Mouse (Mus musculus): Measurements from ENCODE around the gene Hook2. TPM values are rescaled to one million over a fixed set of nuclear protein-coding genes. Genes with fewer than 3 reads are reported as not detected.

The Hook2 gene
- total RNA-seq, 2 experiments from 2014 or later = 8.1 to 9.5 TPM

GRCm38 (mm10) chr8:85026670-85027515 lies 36.5 kb downstream of the Hook2 start, which contains the start of gene Trir:
Gene Trir, plus strand, starts transcription at chr8:85026823.
- DNase-seq (ENCODE audit: low spot score in 2 of 2) = peak; percentile 93 to 97

DNA sequence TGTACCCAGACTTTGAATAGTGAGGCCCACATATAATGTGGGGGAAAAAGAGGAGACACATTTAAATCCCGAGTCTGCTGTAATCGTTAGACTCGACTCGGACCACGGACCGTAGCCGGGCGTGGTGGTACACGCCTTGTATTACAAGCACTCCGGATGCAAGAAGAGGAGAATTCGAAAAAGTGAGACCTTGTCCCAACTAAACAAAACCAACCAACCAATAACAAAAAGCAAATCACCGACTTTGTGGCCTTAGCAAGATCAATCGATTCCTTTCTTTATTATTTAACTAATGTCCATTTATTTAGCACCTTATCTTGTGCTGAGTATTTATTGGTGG lies 37.1 kb downstream of the Hook2 start:
- no peak for DNase-seq (ENCODE audit: low spot score in 2 of 2)

DNA sequence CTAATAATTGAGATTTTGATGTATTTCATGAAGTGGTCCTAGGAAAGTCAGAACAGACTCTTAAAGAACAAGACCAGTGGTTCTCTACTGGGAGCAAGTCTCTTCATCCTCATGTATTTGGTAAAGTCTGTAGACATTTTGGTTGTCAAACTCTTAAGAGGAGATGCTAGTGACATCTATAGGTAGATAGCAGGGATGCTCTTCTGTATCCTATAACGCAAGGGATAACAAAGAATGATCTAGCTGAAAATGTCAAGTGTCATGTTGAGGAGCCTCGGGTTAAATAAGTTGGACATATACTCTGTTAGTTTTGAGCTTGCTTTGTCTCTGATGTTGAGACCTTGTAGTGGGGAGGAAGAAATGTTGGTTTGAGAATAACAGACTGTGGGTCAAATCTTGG lies 37.5 kb downstream of the Hook2 start:
- no peak for DNase-seq (ENCODE audit: low spot score in 2 of 2)

- no peak for DNase-seq (ENCODE audit: low spot score in 2 of 2)
These were observed 38.9 kb downstream of the Hook2 start for GRCm38 (mm10) chr8:85029271-85029670.

- DNase-seq (ENCODE audit: low spot score in 2 of 2) = no peak
These were observed 42.4 kb downstream of the Hook2 start for GRCm38 (mm10) chr8:85032622-85033311.

DNA sequence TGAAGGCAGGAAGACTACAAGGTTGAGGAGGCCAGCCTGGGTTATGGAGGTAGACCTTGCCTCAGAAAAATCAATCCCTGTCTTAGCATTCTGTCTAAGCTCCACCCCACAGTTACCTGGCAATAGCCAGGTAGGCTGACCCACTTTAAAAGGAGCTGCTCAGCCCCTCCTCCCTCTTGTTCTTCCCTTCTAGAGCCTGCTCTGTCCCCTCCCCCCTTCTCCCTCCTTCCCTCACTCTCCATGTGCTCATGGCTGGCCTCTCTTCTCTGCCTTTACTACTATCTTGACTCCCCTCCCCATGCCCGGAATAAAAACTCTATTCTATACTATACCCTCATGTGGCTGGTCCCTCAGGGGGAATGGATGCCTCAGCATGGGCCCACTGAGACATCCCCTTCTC lies 43.5 kb downstream of the Hook2 start:
- DNase-seq (ENCODE audit: low spot score in 2 of 2) = no peak

GRCm38 (mm10) chr8:85034764-85035163 lies 44.4 kb downstream of the Hook2 start:
- peak in 1 of 2 experiments; percentile 77 for DNase-seq (ENCODE audit: low spot score in 2 of 2)

GRCm38 (mm10) chr8:85035165-85035727 lies 44.8 kb downstream of the Hook2 start:
- no peak for DNase-seq (ENCODE audit: low spot score in 2 of 2)

- DNase-seq (ENCODE audit: low spot score in 2 of 2) = no peak
These were observed 45.4 kb downstream of the Hook2 start for GRCm38 (mm10) chr8:85035728-85036310.

DNA sequence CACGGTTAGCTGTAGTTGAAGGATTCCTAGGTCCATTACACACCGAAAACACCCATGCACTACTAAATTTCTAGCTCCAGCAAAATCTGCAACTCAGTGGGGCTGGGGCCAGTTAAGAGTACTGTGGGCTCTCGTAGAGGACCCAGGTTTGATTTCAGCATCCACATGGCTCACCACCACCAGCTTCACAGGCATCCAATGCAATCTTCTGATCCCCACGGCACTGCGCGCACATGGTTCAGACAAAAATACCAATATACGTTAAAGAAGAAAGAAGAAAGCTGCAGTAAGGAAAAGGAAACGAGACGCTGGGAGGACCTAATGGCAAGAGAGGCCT lies 45.9 kb downstream of the Hook2 start:
- DNase-seq (ENCODE audit: low spot score in 2 of 2) = no peak

DNA sequence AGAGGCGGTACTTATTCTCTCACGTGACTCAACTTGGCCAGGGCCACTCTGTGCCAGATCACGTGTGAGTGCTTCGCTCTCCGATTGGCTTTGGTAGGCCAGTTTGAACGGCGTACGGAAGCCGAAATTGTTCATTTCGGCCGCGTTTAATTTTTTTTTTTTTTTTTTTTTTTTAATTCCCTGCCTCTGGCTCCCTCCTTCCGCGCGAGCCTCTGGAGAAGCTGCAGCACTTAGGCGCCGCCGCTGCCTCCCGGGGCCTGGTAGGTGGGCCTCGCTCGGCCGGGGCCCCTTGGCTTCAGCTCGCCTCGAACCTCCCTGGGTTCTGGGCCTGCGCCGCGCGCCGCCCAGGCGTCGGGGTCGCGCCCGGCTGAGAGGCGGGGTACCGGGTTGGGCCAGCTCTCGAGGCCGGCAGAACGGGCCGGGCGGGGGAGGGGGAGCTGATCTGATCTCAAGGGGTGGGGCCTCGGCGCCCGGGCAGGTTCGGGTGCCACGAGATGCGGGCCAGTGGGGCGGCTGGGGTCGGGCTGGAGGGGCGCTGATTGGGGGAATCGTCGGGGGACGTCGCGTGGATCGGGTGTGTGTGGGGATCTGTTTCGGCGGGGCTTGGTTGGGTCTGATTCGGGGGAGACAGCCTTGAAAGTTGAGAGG lies 46.4 kb downstream of the Hook2 start, which contains the start of gene Tnpo2:
TSS of gene Tnpo2 (plus strand) at position 198 of the 648 bp plus-strand sequence.
- DNase-seq (ENCODE audit: low spot score in 2 of 2) = peak; percentile 90 to 97

GRCm38 (mm10) chr8:85037366-85037680 lies 46.9 kb downstream of the Hook2 start:
- DNase-seq (ENCODE audit: low spot score in 2 of 2) = no peak

DNA sequence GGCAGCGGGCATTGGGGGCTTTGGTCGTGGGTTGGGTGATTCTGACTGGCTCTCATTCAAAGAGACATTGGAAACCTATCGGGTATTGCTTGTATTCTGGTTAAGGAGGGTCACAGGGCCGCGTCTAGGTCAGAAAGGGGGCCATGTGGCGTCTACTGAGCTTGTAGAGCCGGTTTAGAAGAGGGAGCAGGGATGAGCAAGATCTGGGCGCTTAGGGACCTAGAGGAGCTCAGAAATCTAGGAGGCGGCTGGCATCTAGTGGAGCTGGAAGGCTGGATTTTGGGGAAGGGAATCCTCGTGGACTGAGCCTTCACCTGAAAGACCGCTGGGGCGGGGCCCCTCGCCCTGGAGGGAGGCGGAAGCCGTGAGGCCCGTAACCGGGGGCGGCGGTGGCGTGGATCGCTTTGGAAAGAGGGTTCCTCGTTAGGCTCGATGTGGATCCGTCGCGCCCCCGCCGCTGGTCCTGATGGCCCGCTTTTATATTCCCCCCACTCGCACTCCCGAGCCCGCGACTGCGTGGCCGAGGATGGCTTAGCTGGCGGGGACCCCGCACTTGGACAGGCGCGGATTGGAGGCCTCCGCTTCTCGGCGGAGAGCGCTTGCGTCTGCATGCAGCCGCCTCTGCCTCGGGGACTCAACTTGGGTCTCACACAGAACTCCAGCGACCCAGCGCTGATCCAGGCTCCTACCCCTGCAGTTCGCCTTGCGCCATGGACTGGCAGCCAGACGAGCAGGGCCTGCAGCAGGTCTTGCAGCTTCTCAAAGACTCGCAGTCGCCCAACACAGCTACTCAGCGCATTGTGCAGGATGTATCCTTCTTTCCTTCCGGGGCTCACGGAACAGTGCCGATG lies 47.5 kb downstream of the Hook2 start:
- peak; percentile 51 to 60 for DNase-seq (ENCODE audit: low spot score in 2 of 2)

DNA sequence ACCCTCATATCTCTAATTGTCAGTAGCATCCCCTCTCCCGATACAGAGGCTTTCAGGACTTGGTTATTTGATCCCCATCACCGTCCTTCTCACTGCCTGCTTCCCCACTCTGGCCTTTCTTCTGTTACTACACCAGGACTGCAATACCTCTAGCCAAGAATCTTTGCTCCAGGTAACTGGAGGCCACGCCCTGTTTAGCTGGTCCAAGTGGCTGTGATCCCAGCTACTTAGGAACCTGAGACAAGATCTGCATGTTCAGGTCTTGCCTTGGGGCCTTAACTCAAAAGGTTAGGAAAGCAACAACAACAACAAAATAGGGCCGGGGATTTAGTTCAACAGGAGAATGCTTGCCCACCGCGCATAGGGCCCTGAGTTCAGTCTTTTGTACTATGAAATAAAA lies 53.2 kb downstream of the Hook2 start:
- DNase-seq (ENCODE audit: low spot score in 2 of 2) = no peak

Other genes starting within 250 kb of the Hook2 start
- gene Nfix, start 190.3 kb upstream of the Hook2 start, total RNA-seq (2021) = 100 to 1,000 TPM; 379 to 429 TPM
- 10 to 100 TPM; 10.7 to 10.9 TPM for gene Dand5, start 167.8 kb upstream of the Hook2 start, total RNA-seq (2021)
- 10 to 100 TPM; 27.3 to 27.4 TPM for gene Gadd45gip1, start 159.1 kb upstream of the Hook2 start, total RNA-seq (2021)
- 10 to 100 TPM; 63.8 to 77.0 TPM for gene Rad23a, start 149.9 kb upstream of the Hook2 start, total RNA-seq (2021)
- 100 to 1,000 TPM; 506 to 521 TPM for gene Calr, start 143.7 kb upstream of the Hook2 start, total RNA-seq (2021)
- 10 to 100 TPM; 48.8 to 50.1 TPM for gene Farsa, start 133.6 kb upstream of the Hook2 start, total RNA-seq (2021)
- 10 to 100 TPM; 15.7 to 16.5 TPM for gene Syce2, start 118.5 kb upstream of the Hook2 start, total RNA-seq (2021)
- 10 to 100 TPM; 38.3 to 38.5 TPM for gene Gcdh, start 96.7 kb upstream of the Hook2 start, total RNA-seq (2021)
- under 1 TPM in 1 of 2 experiments, not detected in 1; 0.27 TPM for gene Klf1, start 88.7 kb upstream of the Hook2 start, total RNA-seq (2021)
- 1 to 10 TPM; 2.8 to 5.1 TPM for gene Dnase2a, start 82.0 kb upstream of the Hook2 start, total RNA-seq (2021)
- gene Mast1, start 53.2 kb upstream of the Hook2 start, total RNA-seq (2021) = 10 to 100 TPM; 71.8 to 73.3 TPM
- gene Rtbdn, start 43.6 kb upstream of the Hook2 start, total RNA-seq (2021) = 1 to 10 TPM in 1 of 2 experiments, under 1 TPM in 1; 0.87 to 1.1 TPM
- not detected for gene Gm49661, start 21.2 kb upstream of the Hook2 start, total RNA-seq (2021)
- 100 to 1,000 TPM; 319 to 358 TPM for gene Prdx2, start 21.0 kb upstream of the Hook2 start, total RNA-seq (2021)
- 10 to 100 TPM; 41.8 to 46.2 TPM for gene Rnaseh2a, start 20.8 kb upstream of the Hook2 start, total RNA-seq (2021)
- 100 to 1,000 TPM; 102 to 103 TPM for gene Junb, start 11.9 kb upstream of the Hook2 start, total RNA-seq (2021)
- not detected for gene Best2, start 23.9 kb downstream of the Hook2 start, total RNA-seq (2021)
- gene Asna1, start 34.7 kb downstream of the Hook2 start, total RNA-seq (2021) = 100 to 1,000 TPM; 122 to 125 TPM
- 100 to 1,000 TPM; 132 to 133 TPM for gene Trir, start 36.2 kb downstream of the Hook2 start, total RNA-seq (2021)
- gene Tnpo2, start 46.3 kb downstream of the Hook2 start, total RNA-seq (2021) = 100 to 1,000 TPM; 163 to 179 TPM
- 10 to 100 TPM; 19.3 to 19.8 TPM for gene Fbxw9, start 69.5 kb downstream of the Hook2 start, total RNA-seq (2021)
- gene Gm5741, start 77.4 kb downstream of the Hook2 start, total RNA-seq (2021) = not detected
- 10 to 100 TPM; 53.2 to 56.1 TPM for gene Dhps, start 81.2 kb downstream of the Hook2 start, total RNA-seq (2021)
- gene Wdr83os, start 90.1 kb downstream of the Hook2 start, total RNA-seq (2021) = 10 to 100 TPM; 60.9 to 65.6 TPM
- gene Wdr83, start 90.7 kb downstream of the Hook2 start, total RNA-seq (2021) = 10 to 100 TPM; 28.1 to 32.3 TPM
- gene Man2b1, start 92.7 kb downstream of the Hook2 start, total RNA-seq (2021) = 10 to 100 TPM; 33.8 to 34.5 TPM
- gene Zfp791, start 132.5 kb downstream of the Hook2 start, total RNA-seq (2021) = 1 to 10 TPM; 6.7 to 7.2 TPM
- gene Cks1brt, start 161.3 kb downstream of the Hook2 start, total RNA-seq (2021) = not detected
- gene Olfr371, start 235.4 kb downstream of the Hook2 start, total RNA-seq (2021) = not detected

Measured in layer of hippocampus, adult 18-20 months (tissue).